Comparison of ENCODE assay signal across 8 mouse cellular contexts in the genomic region with DNA sequence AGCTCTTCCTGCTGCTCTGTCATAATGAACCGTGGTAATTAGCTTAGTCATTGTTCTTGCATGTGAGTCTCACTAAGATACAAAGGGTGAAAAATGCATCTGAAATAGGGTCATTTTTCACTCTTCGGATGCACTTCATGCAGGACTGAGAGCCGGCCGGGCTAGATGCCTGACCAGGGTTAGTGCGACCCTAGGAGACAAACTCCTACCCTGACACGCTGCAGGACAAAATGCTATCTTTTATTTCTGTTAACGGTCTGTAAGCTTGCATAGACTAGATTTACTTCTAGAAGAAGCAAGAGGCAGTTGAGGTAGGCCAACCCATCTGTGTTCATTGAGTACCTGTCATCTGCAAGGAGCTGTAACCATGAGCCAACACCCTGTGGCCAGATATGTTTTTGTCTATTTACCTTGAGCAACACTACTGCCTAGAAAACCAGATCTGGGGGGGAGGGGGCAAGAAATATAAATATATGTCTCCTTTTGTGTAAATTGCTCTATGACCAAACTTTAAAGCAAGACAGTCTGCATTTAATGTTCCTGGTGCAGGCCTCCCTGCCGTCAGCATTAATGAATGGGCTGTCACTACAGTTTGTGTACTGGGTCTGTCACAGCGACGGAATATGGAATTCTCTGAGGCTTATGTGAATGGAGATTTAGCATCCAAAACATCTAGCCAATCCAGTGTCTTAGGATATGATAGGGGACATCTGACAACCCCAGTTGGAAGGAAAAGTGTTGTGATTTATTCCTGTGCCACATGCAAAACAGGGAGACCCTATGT.
DNase-seq lines count a peak whose midpoint lies in the region; ATAC-seq lines count a peak whose summit lies in the region.

No protein-coding gene starts in this region.

- no peak for DNase-seq in heart, embryonic 10.5 days (ENCODE audit: low spot score)
- DNase-seq in heart, postnatal 10 days = no peak
- no peak for DNase-seq in embryonic facial prominence, embryonic 11.5 days (ENCODE audit: low spot score)
- DNase-seq in frontal cortex, adult 2 months (ENCODE audit: extremely low spot score in 1 of 2, low spot score in 1 of 2) = no peak
- no peak for DNase-seq in adrenal gland, postnatal 25 days
- DNase-seq in adrenal gland, adult (ENCODE audit: inconsistent age in 2 of 2, low spot score in 1 of 2) = no peak

- peak overlapping the region; percentile 86 for H3K4me3 ChIP-seq in heart, embryonic 10.5 days
- H3K4me3 ChIP-seq in embryonic facial prominence, embryonic 11.5 days (ENCODE audit: low read depth, low read length) = peak overlapping the region; percentile 6; the same call in 1 of the 2 replicates
- peak overlapping the region; percentile 68 for H3K4me3 ChIP-seq in hindbrain, embryonic 15.5 days
- H3K4me3 ChIP-seq in midbrain, embryonic 13.5 days (replicated peaks) = peak overlapping the region; percentile 73

- no peak for ATAC-seq in embryonic facial prominence, embryonic 11.5 days (replicated peaks; ENCODE audit: insufficient number of reproducible peaks, low FRiP score, low TSS enrichment, low read depth)
- no peak for ATAC-seq in hindbrain, embryonic 15.5 days (ENCODE audit: low FRiP score, low read depth)
- ATAC-seq in midbrain, embryonic 13.5 days = no peak

- no peak overlapping the region for H3K9ac ChIP-seq in embryonic facial prominence, embryonic 11.5 days (replicated peaks; ENCODE audit: low read length)
- H3K9ac ChIP-seq in hindbrain, embryonic 15.5 days = peak overlapping the region; percentile 90
- H3K9ac ChIP-seq in midbrain, embryonic 13.5 days (replicated peaks) = peak overlapping the region; percentile 76; the same call in 1 of the 2 replicates

- intact Hi-C loops in heart, postnatal 10 days (cut with DNase I) = loop anchor here (5.0 kb wide), 2 partner anchors 129 to 156 kb away; no protein-coding TSS in a partner anchor

- peaks cover 76% of the 10 kb centered on the region for H3K4me1 ChIP-seq in heart, embryonic 10.5 days
- H3K4me1 ChIP-seq in embryonic facial prominence, embryonic 11.5 days (ENCODE audit: control insufficient read depth, insufficient read depth, low read length) = no peaks in the 10 kb centered on the region
- peaks cover 81% of the 10 kb centered on the region for H3K4me1 ChIP-seq in hindbrain, embryonic 15.5 days (replicated peaks)
- H3K4me1 ChIP-seq in midbrain, embryonic 13.5 days (replicated peaks) = peaks cover 42% of the 10 kb centered on the region

- 68% methylated on average over 10 of the region's 10 CpGs for WGBS in heart, embryonic 10.5 days
- WGBS in embryonic facial prominence, embryonic 11.5 days = 70% methylated on average over 10 of the region's 10 CpGs
- WGBS in hindbrain, embryonic 15.5 days = 26% methylated on average over 10 of the region's 10 CpGs
- WGBS in midbrain, embryonic 13.5 days = 46% methylated on average over 10 of the region's 10 CpGs

- peak overlapping the region; percentile 94; the same call in 1 of the 2 replicates for H3K27ac ChIP-seq in heart, embryonic 10.5 days
- no peak overlapping the region for H3K27ac ChIP-seq in embryonic facial prominence, embryonic 11.5 days (replicated peaks; ENCODE audit: low read depth, low read length)
- H3K27ac ChIP-seq in hindbrain, embryonic 15.5 days (replicated peaks) = peak overlapping the region; percentile 95
- no peak overlapping the region for H3K27ac ChIP-seq in midbrain, embryonic 13.5 days

- no peaks in the 10 kb centered on the region for H3K9me3 ChIP-seq in heart, embryonic 10.5 days
- H3K9me3 ChIP-seq in embryonic facial prominence, embryonic 11.5 days (replicated peaks; ENCODE audit: control insufficient read depth, low read length) = no peaks in the 10 kb centered on the region
- H3K9me3 ChIP-seq in hindbrain, embryonic 15.5 days = no peaks in the 10 kb centered on the region
- H3K9me3 ChIP-seq in midbrain, embryonic 13.5 days = no peaks in the 10 kb centered on the region

- no peaks in the 10 kb centered on the region for H3K36me3 ChIP-seq in heart, embryonic 10.5 days
- no peaks in the 10 kb centered on the region for H3K36me3 ChIP-seq in embryonic facial prominence, embryonic 11.5 days (replicated peaks; ENCODE audit: control insufficient read depth, insufficient read depth, low read depth, low read length)
- no peaks in the 10 kb centered on the region for H3K36me3 ChIP-seq in hindbrain, embryonic 15.5 days
- H3K36me3 ChIP-seq in midbrain, embryonic 13.5 days = no peaks in the 10 kb centered on the region

- H3K4me2 ChIP-seq in embryonic facial prominence, embryonic 11.5 days (ENCODE audit: low read depth, low read length) = no peak overlapping the region
- H3K4me2 ChIP-seq in hindbrain, embryonic 15.5 days = peak overlapping the region; percentile 83
- peak overlapping the region; percentile 81 for H3K4me2 ChIP-seq in midbrain, embryonic 13.5 days (replicated peaks)

- no peaks in the 10 kb centered on the region for H3K27me3 ChIP-seq in heart, embryonic 10.5 days (ENCODE audit: insufficient read depth, poor library complexity, severe bottlenecking)
- H3K27me3 ChIP-seq in embryonic facial prominence, embryonic 11.5 days (ENCODE audit: control insufficient read depth, insufficient read depth, low read length) = no peaks in the 10 kb centered on the region
- H3K27me3 ChIP-seq in hindbrain, embryonic 15.5 days = no peaks in the 10 kb centered on the region
- peaks cover 17% of the 10 kb centered on the region for H3K27me3 ChIP-seq in midbrain, embryonic 13.5 days

Comparison
In these comparisons a context has a peak if more than half of its experiments do, and no peak if none do; other contexts are left out.
1. H3K27ac ChIP-seq: peak in heart, embryonic 10.5 days (single experiment) and hindbrain, embryonic 15.5 days (single experiment); none in embryonic facial prominence, embryonic 11.5 days (single experiment) and midbrain, embryonic 13.5 days (single experiment).
2. H3K4me3 ChIP-seq: peak in every context shown above with its lines; median percentile 86 in heart, embryonic 10.5 days; 73 in midbrain, embryonic 13.5 days; 68 in hindbrain, embryonic 15.5 days; 6 in embryonic facial prominence, embryonic 11.5 days.